In genomic region chr2:167903242-167903952, GRCm38 (mm10) we compare ENCODE assay signal across 13 mouse cellular contexts.
"Had no signal": no experiment of that assay in that cellular context is flagged by ENCODE, and none has a peak within 500 bp of the region (broad histone marks: within the 10 kb centered on the region; RNA-seq: fewer than 3 reads in every experiment).

No protein-coding gene starts in this region.

- H3K36me3 ChIP-seq: intestine, embryonic 15.5 days; kidney, embryonic 15.5 days; liver, embryonic 13.5 days; midbrain, embryonic 13.5 days; neural tube, embryonic 15.5 days had no signal

- H3K27ac ChIP-seq: intestine, embryonic 15.5 days; kidney, embryonic 15.5 days; liver, embryonic 13.5 days; midbrain, embryonic 13.5 days; neural tube, embryonic 15.5 days had no signal

- DNase-seq: kidney, adult 18-20 months; liver; liver, embryonic 13.5 days; liver, postnatal 0 days; right cerebral cortex, adult 18-20 months; right cerebral cortex, postnatal 25 days; thymus, adult 18-20 months; thymus, postnatal 14 days had no signal

- ATAC-seq: intestine, embryonic 15.5 days; liver, postnatal 0 days; midbrain, embryonic 13.5 days had no signal

- H3K4me2 ChIP-seq: intestine, embryonic 15.5 days; kidney, embryonic 15.5 days; liver, embryonic 13.5 days; midbrain, embryonic 13.5 days; neural tube, embryonic 15.5 days had no signal

- H3K4me1 ChIP-seq: liver, embryonic 13.5 days; neural tube, embryonic 15.5 days had no signal

- H3K4me3 ChIP-seq: intestine, embryonic 15.5 days; kidney, embryonic 15.5 days; liver, embryonic 13.5 days; midbrain, embryonic 13.5 days; myocyte; neural tube, embryonic 15.5 days had no signal

- H3K9ac ChIP-seq: intestine, embryonic 15.5 days; kidney, embryonic 15.5 days; liver, embryonic 13.5 days; liver, postnatal 0 days; midbrain, embryonic 13.5 days; neural tube, embryonic 15.5 days had no signal

- H3K9me3 ChIP-seq: intestine, embryonic 15.5 days; kidney, embryonic 15.5 days; liver, embryonic 13.5 days; midbrain, embryonic 13.5 days; neural tube, embryonic 15.5 days had no signal

- H3K27me3 ChIP-seq: midbrain, embryonic 13.5 days had no signal
